Mouse (Mus musculus) testis, adult 2 months (tissue): ENCODE measurements around the gene Zfp185. TPM values are rescaled to one million over a fixed set of nuclear protein-coding genes. Genes with fewer than 3 reads are reported as not detected.
A peak's percentile ranks its signal among the peaks of the same experiment; 100 is the strongest.
"Not testable (repeated sequence)": the region's sequence is repeated elsewhere in the genome, so short reads cannot be mapped to it uniquely, and the experiment has no call there.

Source experiments
- H3K27ac ChIP-seq: fragments of 200-500 bp; 2 replicates; pipeline ENCODE4 v1.5.1; 2012; ENCODE audit warnings: low read depth, low read length; ENCODE audit not compliant: control insufficient read depth, insufficient read depth
- H3K27me3 ChIP-seq: fragments of 200-500 bp; 2 replicates; pipeline ENCODE4 v1.6.1; 2012; ENCODE audit warnings: mild to moderate bottlenecking, low read length, moderate library complexity; ENCODE audit not compliant: control insufficient read depth, insufficient read depth
- H3K36me3 ChIP-seq: fragments of 200-500 bp; 2 replicates; pipeline ENCODE4 v1.6.1; 2012; ENCODE audit warnings: mild to moderate bottlenecking, low read length; ENCODE audit not compliant: control insufficient read depth, insufficient read depth
- H3K4me1 ChIP-seq: fragments of 200-500 bp; 2 replicates; pipeline ENCODE4 v1.6.1; 2012; ENCODE audit warnings: low read length; ENCODE audit not compliant: control insufficient read depth, insufficient read depth
- H3K4me3 ChIP-seq: fragments of 200-500 bp; 2 replicates; pipeline ENCODE4 v1.5.1; 2012; ENCODE audit warnings: low read depth, mild to moderate bottlenecking, low read length, moderate library complexity, mixed read lengths; ENCODE audit not compliant: control insufficient read depth
- CTCF ChIP-seq: fragments of 200-500 bp; IDR thresholded peaks from 2 replicates; pipeline ENCODE4 v1.5.1; 2012; ENCODE audit warnings: low read depth, mild to moderate bottlenecking, inconsistent platforms, low read length, moderate library complexity; ENCODE audit not compliant: control insufficient read depth, insufficient read depth, insufficient replicate concordance
- POLR2A ChIP-seq: fragments of 200-500 bp; IDR thresholded peaks from 2 replicates; pipeline ENCODE4 v1.6.1; 2012; ENCODE audit warnings: low read depth, mild to moderate bottlenecking, inconsistent platforms, low read length, moderate library complexity; ENCODE audit not compliant: control insufficient read depth
- polyA plus RNA-seq: library from polyadenylated mRNA; depleted of rRNA; stranded (reverse); fragments of >200 nt; gene quantifications from 2 replicates; pipeline ENCODE4 v1.2.3, GENCODE M21; 2012; rRNA removed

Gene Zfp185
- polyA plus RNA-seq, 1 experiment, result 14.0 TPM

- no peak overlapping the region for H3K27ac ChIP-seq
- no peak overlapping the region for H3K4me3 ChIP-seq
- H3K27me3 ChIP-seq, result no peaks in the 10 kb centered on the region
- peaks cover 8% of the 10 kb centered on the region for H3K4me1 ChIP-seq
- TF ChIP-seq CTCF (no peak), POLR2A (no peak)
- H3K36me3 ChIP-seq, result no peaks in the 10 kb centered on the region
Observed at GRCm38 (mm10) chrX:73062323-73062722, 75.2 kb downstream of the Zfp185 start.

GRCm38 (mm10) chrX:73063512-73064414, 76.6 kb downstream of the Zfp185 start:
- H3K27ac ChIP-seq, result no peak overlapping the region
- no peaks in the 10 kb centered on the region for H3K27me3 ChIP-seq
- no peak for TF ChIP-seq CTCF
- TF ChIP-seq POLR2A, result no peak

GRCm38 (mm10) chrX:73064415-73064793, 77.3 kb downstream of the Zfp185 start, which contains the start of gene Pnma3:
TSS of gene Pnma3 (plus strand) at chrX:73064787.
- H3K27ac ChIP-seq, result no peak within 1 kb of the TSS
- H3K36me3 ChIP-seq, result no peaks in the 10 kb centered on the region
- peaks cover 8% of the 10 kb centered on the region for H3K4me1 ChIP-seq
- H3K4me3 ChIP-seq, result peak within 1 kb of the TSS; percentile 21; the same call in 1 of the 2 replicates
- no peak for TF ChIP-seq POLR2A
- TF ChIP-seq CTCF, result no peak
- no peaks in the 10 kb centered on the region for H3K27me3 ChIP-seq

More at GRCm38 (mm10) chrX:73063512-73064414, 76.6 kb downstream of the Zfp185 start:
- H3K36me3 ChIP-seq, result no peaks in the 10 kb centered on the region
- peak overlapping the region; percentile 21; the same call in 1 of the 2 replicates for H3K4me3 ChIP-seq
- H3K4me1 ChIP-seq, result peaks cover 8% of the 10 kb centered on the region

GRCm38 (mm10) chrX:73066765-73067312, 79.7 kb downstream of the Zfp185 start:
- not testable (repeated sequence) for H3K27ac ChIP-seq, H3K36me3 ChIP-seq, H3K27me3 ChIP-seq, H3K4me3 ChIP-seq, H3K4me1 ChIP-seq

Other genes starting within 250 kb of the Zfp185 start
- 0.04 and 0.11 TPM in 2 replicates for gene Gabrq, start 162.2 kb upstream of the Zfp185 start, polyA plus RNA-seq
- gene Cetn2, start 68.9 kb upstream of the Zfp185 start, polyA plus RNA-seq, result 1.9 and 2.8 TPM in 2 replicates
- gene Nsdhl, start 68.8 kb upstream of the Zfp185 start, polyA plus RNA-seq, result 5.7 and 6.5 TPM in 2 replicates
- 1.7 and 2.0 TPM in 2 replicates for gene Pnma5, start 49.8 kb downstream of the Zfp185 start, polyA plus RNA-seq
- gene Pnma3, start 77.4 kb downstream of the Zfp185 start, polyA plus RNA-seq, result 0.10 and 0.16 TPM in 2 replicates
- gene Xlr4a, start 95.1 kb downstream of the Zfp185 start, polyA plus RNA-seq, result 0.59 and 1.1 TPM in 2 replicates
- gene Xlr3a, start 109.8 kb downstream of the Zfp185 start, polyA plus RNA-seq, result 0.70 and 1.7 TPM in 2 replicates
- 1.9 and 2.2 TPM in 2 replicates for gene Gm14685, start 129.7 kb downstream of the Zfp185 start, polyA plus RNA-seq
- 0.91 and 1.4 TPM in 2 replicates for gene Xlr5b, start 161.5 kb downstream of the Zfp185 start, polyA plus RNA-seq
- gene DXBay18, start 162.1 kb downstream of the Zfp185 start, polyA plus RNA-seq, result 1.2 and 2.5 TPM in 2 replicates
- gene Spin2d, start 189.7 kb downstream of the Zfp185 start, polyA plus RNA-seq, result 0.91 and 1.3 TPM in 2 replicates
- 0.76 and 0.90 TPM in 2 replicates for gene Xlr3b, start 204.9 kb downstream of the Zfp185 start, polyA plus RNA-seq
- gene Xlr4b, start 227.0 kb downstream of the Zfp185 start, polyA plus RNA-seq, result 0.85 and 1.4 TPM in 2 replicates
- gene F8a, start 241.0 kb downstream of the Zfp185 start, polyA plus RNA-seq, result 3.6 and 3.8 TPM in 2 replicates